ENCODE assay signal across 7 mouse cellular contexts in genomic region chr7:100706143-100706841, GRCm38 (mm10). TPM values are rescaled to one million over a fixed set of nuclear protein-coding genes. Genes with fewer than 3 reads are reported as not detected.
DNase-seq lines count a peak whose midpoint lies in the region; ATAC-seq lines count a peak whose summit lies in the region.

Gene Fam168a (plus strand): TSS chr7:100706635.

- H3K4me1 ChIP-seq in embryonic facial prominence, embryonic 11.5 days (ENCODE audit: control insufficient read depth, insufficient read depth, low read length): no peaks in the 10 kb centered on the region
- H3K4me1 ChIP-seq in limb, embryonic 10.5 days: peaks cover 18% of the 10 kb centered on the region
- H3K4me1 ChIP-seq in midbrain, embryonic 13.5 days (replicated peaks): peaks cover 23% of the 10 kb centered on the region

- no peaks in the 10 kb centered on the region for H3K27me3 ChIP-seq in embryonic facial prominence, embryonic 11.5 days (ENCODE audit: control insufficient read depth, insufficient read depth, low read length)
- no peaks in the 10 kb centered on the region for H3K27me3 ChIP-seq in limb, embryonic 10.5 days (ENCODE audit: low read depth, poor library complexity, severe bottlenecking)
- no peaks in the 10 kb centered on the region for H3K27me3 ChIP-seq in midbrain, embryonic 13.5 days

- peak within 1 kb of the TSS; percentile 95 for H3K9ac ChIP-seq in embryonic facial prominence, embryonic 11.5 days (replicated peaks; ENCODE audit: low read length)
- peak within 1 kb of the TSS; percentile 94 for H3K9ac ChIP-seq in midbrain, embryonic 13.5 days (replicated peaks)

- peak within 1 kb of the TSS; percentile 75 for H3K4me2 ChIP-seq in embryonic facial prominence, embryonic 11.5 days (ENCODE audit: low read depth, low read length)
- H3K4me2 ChIP-seq in midbrain, embryonic 13.5 days (replicated peaks): peak within 1 kb of the TSS; percentile 80

- DNase-seq in adrenal gland, postnatal 14 days: peak; percentile 98
- DNase-seq in embryonic facial prominence, embryonic 11.5 days (ENCODE audit: low spot score): peak; percentile 97
- DNase-seq in kidney, adult 11 months: peak; percentile 95
- peak; percentile 94 for DNase-seq in limb, embryonic 10.5 days (ENCODE audit: low spot score)
- peak; percentile 75 for DNase-seq in spleen, adult 12 weeks (ENCODE audit: low spot score)

- ATAC-seq in embryonic facial prominence, embryonic 11.5 days (replicated peaks; ENCODE audit: insufficient number of reproducible peaks, low FRiP score, low TSS enrichment, low read depth): peak; percentile 99
- ATAC-seq in granulocyte monocyte progenitor cell, adult 5-6 weeks (replicated peaks; ENCODE audit: poor library complexity, severe bottlenecking): peak; percentile 95
- peak; percentile 99 for ATAC-seq in midbrain, embryonic 13.5 days

- H3K36me3 ChIP-seq in embryonic facial prominence, embryonic 11.5 days (replicated peaks; ENCODE audit: control insufficient read depth, insufficient read depth, low read depth, low read length): no peaks in the 10 kb centered on the region
- H3K36me3 ChIP-seq in limb, embryonic 10.5 days: no peaks in the 10 kb centered on the region
- H3K36me3 ChIP-seq in midbrain, embryonic 13.5 days: no peaks in the 10 kb centered on the region

- under 1% methylated on average over 34 of the region's 37 CpGs for WGBS in embryonic facial prominence, embryonic 11.5 days
- under 1% methylated on average over 36 of the region's 37 CpGs for WGBS in limb, embryonic 10.5 days
- under 1% methylated on average over 33 of the region's 37 CpGs for WGBS in midbrain, embryonic 13.5 days

- H3K27ac ChIP-seq in embryonic facial prominence, embryonic 11.5 days (replicated peaks; ENCODE audit: low read depth, low read length): peak within 1 kb of the TSS; percentile 98
- peak within 1 kb of the TSS; percentile 99 for H3K27ac ChIP-seq in limb, embryonic 10.5 days
- H3K27ac ChIP-seq in midbrain, embryonic 13.5 days: peak within 1 kb of the TSS; percentile 100

- H3K4me3 ChIP-seq in embryonic facial prominence, embryonic 11.5 days (ENCODE audit: low read depth, low read length): peak within 1 kb of the TSS; percentile 93
- peak within 1 kb of the TSS; percentile 98 for H3K4me3 ChIP-seq in limb, embryonic 10.5 days
- H3K4me3 ChIP-seq in midbrain, embryonic 13.5 days (replicated peaks): peak within 1 kb of the TSS; percentile 85

- H3K9me3 ChIP-seq in embryonic facial prominence, embryonic 11.5 days (replicated peaks; ENCODE audit: control insufficient read depth, low read length): no peaks in the 10 kb centered on the region
- H3K9me3 ChIP-seq in limb, embryonic 10.5 days (replicated peaks): no peaks in the 10 kb centered on the region
- H3K9me3 ChIP-seq in midbrain, embryonic 13.5 days: no peaks in the 10 kb centered on the region

RNA-seq across cellular contexts. Expression of gene Fam168a, which starts in this region (rescaled TPM):
- 67.5 and 69.9 TPM in 2 replicates for total RNA-seq in adrenal gland, postnatal 14 days (2021)
- polyA plus RNA-seq in embryonic facial prominence, embryonic 11.5 days (2014; fragmentation: Nextera tagmentation; extraction: Ambion mirVana): 30.7 and 32.6 TPM in 2 replicates
- 29.7 and 32.1 TPM in 2 replicates for total RNA-seq in granulocyte monocyte progenitor cell, adult 5-6 weeks (2014; fragmentation: Nextera tagmentation)
- total RNA-seq in granulocyte monocyte progenitor cell, adult 5-6 weeks (2017): 6.3 and 9.5 TPM in 2 replicates
- 29.6 and 39.6 TPM in 2 replicates for polyA plus RNA-seq in limb, embryonic 10.5 days (2016; fragmentation: Nextera tagmentation; extraction: Ambion mirVana)
- polyA plus RNA-seq in midbrain, embryonic 13.5 days (2015; fragmentation: Nextera tagmentation; extraction: Ambion mirVana): 85.8 and 94.4 TPM in 2 replicates

Comparison
In these comparisons a context has a peak if more than half of its experiments do, and no peak if none do; other contexts are left out.
1. Peak in every context shown above with its lines: DNase-seq, ATAC-seq, H3K4me3 ChIP-seq and H3K27ac ChIP-seq.